Mouse (Mus musculus) kidney, postnatal 14 days (tissue): ENCODE results near the gene Ankrd55.

Experiments
- DNase-seq: peaks from one replicate; pipeline ENCODE4 v3.0.0; 2022; ENCODE audit warnings: mixed read lengths

The Ankrd55 gene

GRCm38 (mm10) chr13:112288225-112289178, at the start of gene Ankrd55:
TSS of gene Ankrd55 (plus strand) at chr13:112288451.
- peak; percentile 41 for DNase-seq

- no peak for DNase-seq
Measured at GRCm38 (mm10) chr13:112239239-112239638, 49.0 kb upstream of the Ankrd55 start.

- no peak for DNase-seq
Measured at GRCm38 (mm10) chr13:112241431-112241830, 46.8 kb upstream of the Ankrd55 start.

- no peak for DNase-seq
Measured at GRCm38 (mm10) chr13:112245131-112245530, 43.1 kb upstream of the Ankrd55 start.

GRCm38 (mm10) chr13:112251433-112251832, 36.8 kb upstream of the Ankrd55 start:
- no peak for DNase-seq

GRCm38 (mm10) chr13:112252012-112252411, 36.2 kb upstream of the Ankrd55 start:
- no peak for DNase-seq

GRCm38 (mm10) chr13:112252991-112253620, 35.1 kb upstream of the Ankrd55 start:
- peak; percentile 28 for DNase-seq

- DNase-seq, result no peak
Measured at GRCm38 (mm10) chr13:112254116-112254515, 34.1 kb upstream of the Ankrd55 start.

GRCm38 (mm10) chr13:112255862-112256261, 32.4 kb upstream of the Ankrd55 start:
- DNase-seq, result no peak

- DNase-seq, result no peak
Measured at GRCm38 (mm10) chr13:112258478-112258877, 29.8 kb upstream of the Ankrd55 start.

- DNase-seq, result peak; percentile 80
Measured at GRCm38 (mm10) chr13:112259398-112259797, 28.9 kb upstream of the Ankrd55 start.

GRCm38 (mm10) chr13:112264666-112265065, 23.6 kb upstream of the Ankrd55 start:
- peak; percentile 47 for DNase-seq

- DNase-seq, result peak; percentile 45
Measured at GRCm38 (mm10) chr13:112271901-112272537, 16.2 kb upstream of the Ankrd55 start.

- no peak for DNase-seq
Measured at GRCm38 (mm10) chr13:112274636-112275035, 13.6 kb upstream of the Ankrd55 start.

- no peak for DNase-seq
Measured at GRCm38 (mm10) chr13:112275951-112276350, 12.3 kb upstream of the Ankrd55 start.

GRCm38 (mm10) chr13:112277544-112277943, 10.7 kb upstream of the Ankrd55 start:
- no peak for DNase-seq

GRCm38 (mm10) chr13:112278251-112278650, 10.0 kb upstream of the Ankrd55 start:
- no peak for DNase-seq

GRCm38 (mm10) chr13:112287135-112287534, 1.1 kb upstream of the Ankrd55 start:
- no peak for DNase-seq

- no peak for DNase-seq
Measured at GRCm38 (mm10) chr13:112287571-112288224, 553 bp upstream of the Ankrd55 start.

- DNase-seq, result no peak
Measured at GRCm38 (mm10) chr13:112289338-112289737, 1.1 kb downstream of the Ankrd55 start.

GRCm38 (mm10) chr13:112289981-112290380, 1.7 kb downstream of the Ankrd55 start:
- DNase-seq, result no peak

GRCm38 (mm10) chr13:112292489-112292888, 4.2 kb downstream of the Ankrd55 start:
- no peak for DNase-seq

- no peak for DNase-seq
Measured at GRCm38 (mm10) chr13:112293092-112293491, 4.8 kb downstream of the Ankrd55 start.
